In genomic region chr5:103765356-103765755, GRCm38 (mm10) we compare ENCODE assay signal across 12 mouse cellular contexts.
"Had no signal": no experiment of that assay in that cellular context is flagged by ENCODE, and none has a peak within 500 bp of the region (broad histone marks: within the 10 kb centered on the region; RNA-seq: fewer than 3 reads in every experiment).

No protein-coding gene starts in this region.

- H3K4me3 ChIP-seq: megakaryocyte, embryonic 14.5 days; midbrain, embryonic 13.5 days; midbrain, embryonic 15.5 days; neural tube, embryonic 12.5 days; stomach, embryonic 15.5 days had no signal

- H3K9me3 ChIP-seq: midbrain, embryonic 15.5 days; stomach, embryonic 15.5 days had no signal

- ATAC-seq: midbrain, embryonic 13.5 days; midbrain, embryonic 15.5 days had no signal

- H3K27me3 ChIP-seq: megakaryocyte, embryonic 14.5 days; midbrain, embryonic 13.5 days; midbrain, embryonic 15.5 days; neural tube, embryonic 12.5 days; stomach, embryonic 15.5 days had no signal

- H3K36me3 ChIP-seq: midbrain, embryonic 13.5 days; midbrain, embryonic 15.5 days; neural tube, embryonic 12.5 days; stomach, embryonic 15.5 days had no signal

- DNase-seq: lung, adult 18-20 months; lung, embryonic 14.5 days; lung, postnatal 10 days; right cerebral cortex, postnatal 14 days; thymus, adult 2 months; thymus, postnatal 14 days; thymus, postnatal 36 days had no signal
